Mouse (Mus musculus) T-cell, adult 2 months (primary cell): ENCODE measurements around the gene Foxj1.
"Not testable (repeated sequence)": the region's sequence is repeated elsewhere in the genome, so short reads cannot be mapped to it uniquely, and the experiment has no call there.

Experiments
- DNase-seq: peaks from one replicate; pipeline ENCODE4 v3.0.0; 2022; ENCODE audit warnings: low spot score

The Foxj1 gene

GRCm38 (mm10) chr11:116335244-116336036, at the start of gene Foxj1:
Gene Foxj1, minus strand, starts transcription at chr11:116335399.
- DNase-seq: peak; percentile 97

GRCm38 (mm10) chr11:116384171-116384570, 49.0 kb upstream of the Foxj1 start:
- DNase-seq: no peak

- not testable (repeated sequence) for DNase-seq
These were observed 47.9 kb upstream of the Foxj1 start for GRCm38 (mm10) chr11:116383070-116383469.

- DNase-seq: no peak
These were observed 45.6 kb upstream of the Foxj1 start for GRCm38 (mm10) chr11:116380767-116381166.

- DNase-seq: peak; percentile 13
These were observed 44.3 kb upstream of the Foxj1 start for GRCm38 (mm10) chr11:116379530-116379929.

- peak; percentile 80 for DNase-seq
These were observed 41.9 kb upstream of the Foxj1 start for GRCm38 (mm10) chr11:116376945-116377661.

- no peak for DNase-seq
These were observed 36.8 kb upstream of the Foxj1 start for GRCm38 (mm10) chr11:116371894-116372450.

GRCm38 (mm10) chr11:116369633-116370032, 34.4 kb upstream of the Foxj1 start:
- peak; percentile 71 for DNase-seq

- peak; percentile 28 for DNase-seq
These were observed 33.9 kb upstream of the Foxj1 start for GRCm38 (mm10) chr11:116369051-116369450.

GRCm38 (mm10) chr11:116368116-116368515, 32.9 kb upstream of the Foxj1 start:
- DNase-seq: peak; percentile 85

- no peak for DNase-seq
These were observed 31.4 kb upstream of the Foxj1 start for GRCm38 (mm10) chr11:116366647-116367046.

GRCm38 (mm10) chr11:116366124-116366523, 30.9 kb upstream of the Foxj1 start:
- DNase-seq: no peak

GRCm38 (mm10) chr11:116365432-116365831, 30.2 kb upstream of the Foxj1 start:
- no peak for DNase-seq

GRCm38 (mm10) chr11:116362015-116362414, 26.8 kb upstream of the Foxj1 start:
- DNase-seq: peak; percentile 26

- not testable (repeated sequence) for DNase-seq
These were observed 25.7 kb upstream of the Foxj1 start for GRCm38 (mm10) chr11:116360915-116361314.

GRCm38 (mm10) chr11:116359652-116360051, 24.5 kb upstream of the Foxj1 start:
- DNase-seq: no peak

- peak; percentile 7 for DNase-seq
These were observed 23.9 kb upstream of the Foxj1 start for GRCm38 (mm10) chr11:116358926-116359637.

GRCm38 (mm10) chr11:116354521-116354920, 19.3 kb upstream of the Foxj1 start:
- DNase-seq: peak; percentile 67

- DNase-seq: no peak
These were observed 18.3 kb upstream of the Foxj1 start for GRCm38 (mm10) chr11:116353535-116353934.

- DNase-seq: no peak
These were observed 16.1 kb upstream of the Foxj1 start for GRCm38 (mm10) chr11:116351294-116351693.

GRCm38 (mm10) chr11:116347955-116348354, 12.8 kb upstream of the Foxj1 start:
- no peak for DNase-seq

GRCm38 (mm10) chr11:116347012-116347411, 11.8 kb upstream of the Foxj1 start:
- no peak for DNase-seq
